Mouse (Mus musculus) monocyte, adult 2 months (primary cell): ENCODE results near the gene Faf2.
"Not testable (repeated sequence)": the region's sequence is repeated elsewhere in the genome, so short reads cannot be mapped to it uniquely, and the experiment has no call there.

Experiments
- DNase-seq, 2 experiments: peaks; one replicate each; pipeline ENCODE4 v3.0.0; 2022; ENCODE audit warnings: low spot score in 2 of 2, low read depth in 1 of 2

Faf2 gene

DNA sequence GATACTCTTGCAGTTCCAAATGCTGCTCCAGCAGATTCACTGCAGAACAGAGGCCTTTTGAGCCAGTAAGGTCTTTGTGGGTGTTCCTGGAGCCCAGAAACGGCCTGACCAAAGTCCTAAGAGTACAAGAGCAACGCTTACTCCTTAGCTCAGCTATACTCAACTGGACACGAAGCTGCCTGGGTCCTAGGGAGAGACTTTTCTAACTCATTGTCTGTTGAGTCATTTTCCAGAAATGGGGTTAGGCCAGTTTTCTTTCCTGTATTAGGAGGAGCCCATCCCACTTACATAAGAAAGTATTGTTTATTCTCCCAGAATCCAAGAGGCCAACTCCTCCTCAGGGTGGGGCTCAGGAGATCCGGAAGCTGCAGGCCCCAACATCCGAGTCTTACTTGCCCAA, 16.2 kb upstream of the Faf2 start:
- DNase-seq = no peak

DNA sequence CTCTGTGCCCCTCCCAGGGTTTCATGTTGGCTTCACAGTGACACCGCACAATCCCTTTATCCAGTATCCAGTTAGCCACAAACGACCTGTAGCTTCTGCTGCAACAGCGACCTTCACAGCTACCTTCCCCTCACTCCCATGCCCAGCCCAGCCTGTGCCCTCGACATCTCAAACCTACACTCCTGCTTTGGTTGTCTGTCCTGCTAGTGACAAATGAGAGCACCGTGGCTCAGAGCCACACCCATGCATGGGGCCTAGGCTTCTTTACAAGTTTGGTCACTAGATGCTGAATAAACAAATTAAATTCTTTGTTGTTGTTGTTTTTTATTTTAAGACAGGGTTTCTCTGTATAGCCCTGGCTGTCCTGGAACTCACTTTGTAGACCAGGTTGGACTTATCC, 14.4 kb upstream of the Faf2 start:
- DNase-seq = no peak

DNA sequence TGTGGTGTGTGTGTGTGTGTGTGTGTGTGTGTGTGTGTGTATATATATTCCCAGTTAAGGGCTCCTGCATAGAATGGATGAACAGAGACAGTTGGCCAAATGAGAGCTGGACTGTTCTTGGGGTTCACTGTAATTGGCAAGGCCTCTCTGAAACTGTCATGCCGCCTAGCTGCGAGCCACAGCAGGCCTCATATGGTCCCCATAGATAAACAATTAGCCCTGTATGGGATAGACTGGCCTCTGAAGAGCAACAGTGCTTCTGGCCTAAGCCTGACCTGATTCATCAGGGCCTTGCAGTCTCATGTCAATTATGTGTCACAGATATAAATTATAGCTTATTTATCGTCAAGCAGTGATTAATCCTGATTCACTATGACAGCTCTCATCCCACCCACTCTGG, 13.6 kb upstream of the Faf2 start:
- no peak for DNase-seq

DNA sequence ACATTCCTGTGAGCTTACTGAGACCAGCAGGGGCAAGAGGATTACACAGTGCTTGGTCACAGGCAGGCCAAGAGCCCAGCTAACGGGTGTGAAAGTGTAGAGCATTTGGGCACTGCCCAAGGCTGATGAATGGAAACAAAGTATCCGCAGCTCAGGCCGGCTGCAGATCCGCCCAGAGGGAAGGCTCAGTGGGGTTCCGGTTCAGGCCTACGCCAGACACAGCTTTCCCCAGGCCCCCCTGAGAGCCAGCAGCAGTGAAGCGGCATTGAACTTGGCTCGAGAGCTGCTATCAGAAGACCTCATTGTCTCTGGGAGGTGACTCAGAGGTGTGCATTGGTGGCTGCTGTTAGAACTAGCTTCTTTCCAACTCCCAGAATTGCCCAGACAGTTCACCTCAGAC, 12.9 kb upstream of the Faf2 start:
- DNase-seq = no peak

DNA sequence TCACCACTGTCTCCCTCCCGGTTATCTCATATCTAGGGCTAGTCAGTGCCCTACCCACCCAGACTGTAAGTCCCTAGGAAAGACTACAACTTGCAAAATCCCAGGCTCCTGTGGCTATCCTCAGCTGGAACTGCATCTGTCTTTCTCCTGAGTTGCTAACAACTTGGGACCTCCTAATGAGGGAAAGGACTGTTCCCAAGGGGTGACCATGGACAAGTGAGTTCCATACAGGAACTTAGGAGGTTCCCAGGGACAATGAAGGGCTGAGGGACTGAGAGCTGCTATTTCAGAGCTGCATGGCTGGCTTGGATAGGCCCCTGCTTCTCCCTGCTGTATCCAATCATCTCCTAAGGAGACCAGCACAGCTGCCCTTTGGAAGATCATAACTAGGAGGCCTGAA, 12.3 kb upstream of the Faf2 start:
- DNase-seq = no peak

DNA sequence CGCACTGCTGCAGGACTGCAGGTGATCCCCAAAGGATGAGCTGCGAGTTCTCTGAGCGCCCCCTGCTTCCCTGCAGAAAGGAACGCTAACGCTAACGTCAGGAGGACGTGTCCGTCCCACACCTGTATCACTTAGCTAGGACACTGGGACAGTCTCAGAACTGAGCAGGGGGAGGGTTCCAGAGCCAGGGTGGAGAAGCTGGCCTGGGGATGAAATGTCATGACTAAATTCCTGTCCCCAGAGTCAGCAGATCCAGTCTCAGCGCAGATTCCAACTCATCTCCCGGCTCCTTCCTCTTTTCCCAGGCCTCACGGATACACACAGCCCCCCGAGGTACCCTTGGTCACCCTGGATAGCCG, 11.0 kb upstream of the Faf2 start:
- DNase-seq = no peak

DNA sequence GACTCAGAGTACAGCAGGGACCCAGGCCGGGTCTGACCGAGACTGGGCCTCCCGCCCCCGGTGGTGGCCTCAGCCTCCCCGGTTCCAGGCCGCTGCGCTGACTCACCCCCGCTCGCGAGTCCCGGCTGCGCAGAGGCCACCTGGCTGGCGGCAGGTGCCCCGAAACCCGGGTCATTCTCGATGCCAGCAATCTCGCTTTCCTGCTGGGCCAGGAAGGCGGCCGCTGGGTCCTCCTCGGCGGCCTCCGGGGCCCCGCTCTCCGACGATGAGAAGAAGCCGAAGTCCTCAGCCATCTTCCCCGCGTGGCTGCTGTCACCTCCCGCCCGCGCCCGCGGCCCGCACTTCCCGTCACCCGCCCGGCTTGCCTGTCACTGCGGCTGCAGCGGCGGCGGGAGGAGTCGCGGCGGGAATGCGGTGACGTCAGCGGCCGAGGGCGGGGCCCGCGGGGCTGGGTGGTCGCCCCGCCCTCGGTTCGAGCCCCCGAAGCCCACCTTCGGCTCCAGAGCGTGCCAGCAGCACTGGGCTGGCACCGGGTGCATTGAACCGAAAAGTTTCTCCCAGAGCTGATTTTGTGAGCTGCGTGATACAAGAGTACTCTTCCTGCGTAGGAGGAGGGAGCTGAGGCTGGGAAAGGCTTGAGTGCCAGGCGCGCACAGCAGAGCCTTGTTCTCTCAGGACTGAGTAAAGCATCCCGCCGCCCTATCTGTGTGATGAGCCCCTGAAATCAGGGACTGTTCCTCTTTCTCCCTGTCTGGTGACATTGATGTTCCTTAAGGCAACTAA, 10.4 kb upstream of the Faf2 start, which contains the start of gene Cltb:
Cltb (minus strand) TSS at position 373 of the 783 bp plus-strand sequence.
- DNase-seq = peak; percentile 31 to 61

DNA sequence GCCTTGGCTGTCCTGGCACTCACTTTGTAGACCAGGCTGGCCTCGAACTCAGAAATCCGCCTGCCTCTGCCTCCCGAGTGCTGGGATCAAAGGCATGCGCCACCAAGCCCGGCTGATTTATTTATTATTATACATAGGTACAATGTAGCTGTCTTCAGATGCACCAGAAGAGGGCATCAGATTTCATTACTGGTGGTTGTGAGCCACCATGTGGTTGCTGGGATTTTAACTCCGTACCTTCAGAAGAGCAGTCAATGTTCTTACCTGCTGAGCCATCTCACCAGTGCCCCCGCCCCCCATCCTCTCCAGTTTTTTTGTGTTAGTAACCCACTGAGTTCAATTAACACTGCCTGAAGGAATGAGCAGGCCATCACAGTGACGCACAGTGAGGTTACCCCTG, 8.4 kb upstream of the Faf2 start:
- DNase-seq = not testable (repeated sequence)

DNA sequence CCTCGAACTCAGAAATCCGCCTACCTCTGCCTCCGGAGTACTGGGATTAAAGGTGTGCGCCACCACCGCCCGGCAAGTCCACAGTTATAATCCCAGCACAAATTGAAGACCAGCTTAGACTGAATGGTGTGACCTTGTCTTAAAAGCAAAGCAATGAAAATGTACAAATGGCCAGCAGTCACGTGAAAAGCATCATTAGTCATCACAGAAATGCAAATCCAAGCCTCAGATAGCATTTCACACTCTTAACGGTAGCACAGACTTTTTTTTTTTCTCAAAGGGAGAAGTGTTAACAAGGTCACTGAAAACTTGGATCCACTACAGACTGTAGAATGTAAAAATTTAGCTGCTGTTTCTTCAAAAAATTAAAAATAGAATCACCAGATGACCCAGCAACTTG, 5.3 kb upstream of the Faf2 start:
- DNase-seq = no peak

DNA sequence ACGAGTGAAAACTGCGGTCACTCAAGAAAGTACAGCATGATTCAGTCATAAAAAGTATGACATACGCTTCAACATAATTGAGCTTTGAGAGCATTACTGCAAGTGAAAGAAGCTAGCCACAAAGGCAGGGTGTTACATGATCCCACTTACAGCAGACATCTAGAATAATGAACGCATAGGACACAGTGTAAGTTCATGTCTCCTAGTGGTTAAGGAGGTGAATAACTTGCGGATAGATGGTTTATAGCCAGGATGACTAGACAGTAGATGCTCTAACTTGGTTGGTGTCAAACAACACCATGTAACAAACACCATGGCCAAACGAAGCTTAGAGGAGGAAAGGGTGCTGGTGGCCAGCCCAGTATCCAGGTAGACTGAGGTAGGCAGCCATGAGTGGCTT, 4.6 kb upstream of the Faf2 start:
- DNase-seq = no peak

DNA sequence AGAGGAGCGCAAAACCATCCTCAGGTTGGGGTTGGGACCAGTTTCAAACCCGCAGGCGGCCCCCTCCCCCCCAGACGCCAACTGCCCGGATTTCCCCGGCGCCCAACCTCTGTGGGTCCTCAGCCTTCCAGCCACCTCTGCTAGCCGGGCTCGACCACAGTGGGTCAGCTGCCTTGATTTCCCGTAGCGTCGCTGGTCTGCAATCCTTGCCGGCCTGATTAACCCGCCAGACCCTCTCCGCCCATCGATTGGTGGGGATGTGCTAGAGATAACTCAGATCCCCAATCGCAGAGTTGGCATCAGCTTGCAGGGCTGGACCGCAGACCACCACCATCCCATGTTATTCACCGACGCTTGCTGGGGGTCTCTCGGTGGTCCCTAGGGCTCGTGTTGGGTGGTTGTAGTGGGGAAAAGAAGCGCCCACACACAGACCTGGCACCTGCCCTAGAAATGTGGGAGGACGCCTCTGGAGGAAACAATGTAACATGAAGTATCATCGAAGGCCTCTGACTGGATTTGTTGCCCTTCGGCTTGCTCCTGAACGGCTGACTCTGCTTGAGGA, 457 bp downstream of the Faf2 start:
- DNase-seq = no peak

DNA sequence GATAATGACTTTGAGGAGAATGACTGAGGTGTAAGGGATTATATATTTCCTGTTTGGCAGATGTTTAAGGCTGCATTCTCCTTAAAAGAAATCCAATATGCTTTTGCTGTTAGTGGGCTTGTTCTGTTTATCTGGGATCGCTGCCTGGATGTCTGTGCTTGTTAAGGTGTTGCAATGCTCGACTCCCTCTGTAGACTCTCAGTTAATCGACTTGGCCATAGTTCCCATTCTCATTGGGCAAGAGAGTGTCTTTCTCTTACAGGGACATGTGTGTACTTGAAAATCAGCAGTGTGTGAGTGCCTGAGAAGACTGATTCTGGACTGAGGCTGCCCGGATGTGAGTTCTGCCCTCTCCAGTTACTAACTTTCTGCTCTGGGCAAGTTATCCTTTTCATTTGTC, 7.5 kb downstream of the Faf2 start:
- no peak for DNase-seq

DNA sequence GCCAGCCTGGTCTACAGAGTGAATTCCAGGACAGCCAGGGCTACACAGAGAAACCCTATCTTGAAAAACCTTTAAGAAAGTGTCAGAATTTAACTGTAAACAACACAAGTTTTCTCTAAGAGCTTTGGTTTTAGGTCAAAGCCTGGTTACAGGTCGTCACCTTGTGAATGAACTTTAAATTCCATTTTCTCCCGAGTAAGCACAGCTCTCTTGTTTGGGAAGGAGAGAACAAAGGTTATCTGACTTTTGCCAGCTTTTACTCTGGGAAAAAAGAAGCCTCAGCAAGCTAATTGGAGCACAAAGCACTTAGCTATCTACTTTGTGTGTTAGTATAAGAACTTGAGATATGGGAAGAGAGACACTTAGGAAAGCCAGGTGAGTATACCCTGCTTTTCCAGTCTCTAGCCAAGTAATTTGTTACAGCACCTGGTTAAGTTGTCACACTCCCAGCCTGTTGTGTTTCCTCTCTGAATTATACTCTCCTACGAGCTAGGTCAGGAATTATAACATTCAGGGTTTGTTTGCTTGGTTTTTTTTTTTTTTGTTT, 11.2 kb downstream of the Faf2 start:
- DNase-seq = no peak

DNA sequence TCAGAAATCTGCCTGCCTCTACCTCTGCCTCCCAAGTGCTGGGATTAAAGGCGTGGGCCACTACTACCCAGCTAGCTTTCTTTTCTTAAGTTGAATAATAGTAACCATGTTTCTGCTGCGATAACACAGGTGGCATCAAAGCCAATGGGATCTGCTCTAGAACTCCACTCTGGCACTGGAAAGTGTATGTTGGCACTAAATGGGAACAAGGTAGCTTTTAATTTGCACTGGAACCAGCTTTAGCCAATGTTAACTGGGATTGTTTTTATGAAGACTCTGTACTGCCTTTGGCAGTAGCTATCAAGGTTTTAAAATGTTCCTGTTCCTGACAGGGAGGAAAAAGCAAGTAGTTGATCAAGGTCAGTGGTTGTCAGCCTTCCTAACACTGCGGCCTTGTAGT, 13.4 kb downstream of the Faf2 start:
- no peak for DNase-seq

DNA sequence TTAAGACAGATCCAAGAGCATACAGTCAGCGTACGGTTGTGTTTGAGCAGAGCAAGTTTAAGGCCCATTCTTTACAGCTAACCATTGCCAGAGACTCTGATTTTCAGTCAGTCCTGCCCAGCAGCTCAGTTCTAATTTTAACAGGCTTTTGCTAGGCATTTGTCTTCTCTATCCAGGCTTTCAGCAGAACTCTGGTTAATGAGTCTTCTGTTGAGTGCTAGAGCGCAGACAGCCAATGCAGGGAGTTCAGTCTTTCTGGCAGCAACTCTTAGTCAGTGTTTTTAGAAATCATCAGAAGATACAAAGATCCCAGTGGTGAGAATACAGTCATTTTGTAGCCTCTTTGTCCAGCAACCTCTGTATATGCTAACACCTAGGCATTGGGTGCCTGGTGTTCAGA, 28.9 kb downstream of the Faf2 start:
- no peak for DNase-seq

DNA sequence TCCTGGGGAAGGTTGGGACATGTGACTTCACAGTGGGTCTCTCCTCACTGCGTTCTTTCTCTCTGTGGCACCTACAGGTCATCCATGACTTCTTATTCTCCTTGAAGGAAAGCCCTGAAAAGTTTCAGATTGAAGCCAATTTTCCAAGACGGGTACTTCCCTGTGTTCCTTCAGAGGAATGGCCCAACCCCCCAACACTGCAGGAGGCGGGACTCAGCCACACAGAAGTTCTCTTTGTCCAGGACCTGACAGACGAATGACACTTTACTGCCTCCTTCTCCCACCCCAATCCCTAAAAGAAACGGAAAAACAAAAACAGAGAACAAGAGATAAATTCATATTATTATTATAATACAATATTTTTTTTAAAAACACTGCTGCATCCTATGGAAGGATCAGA, 39.3 kb downstream of the Faf2 start:
- no peak for DNase-seq

DNA sequence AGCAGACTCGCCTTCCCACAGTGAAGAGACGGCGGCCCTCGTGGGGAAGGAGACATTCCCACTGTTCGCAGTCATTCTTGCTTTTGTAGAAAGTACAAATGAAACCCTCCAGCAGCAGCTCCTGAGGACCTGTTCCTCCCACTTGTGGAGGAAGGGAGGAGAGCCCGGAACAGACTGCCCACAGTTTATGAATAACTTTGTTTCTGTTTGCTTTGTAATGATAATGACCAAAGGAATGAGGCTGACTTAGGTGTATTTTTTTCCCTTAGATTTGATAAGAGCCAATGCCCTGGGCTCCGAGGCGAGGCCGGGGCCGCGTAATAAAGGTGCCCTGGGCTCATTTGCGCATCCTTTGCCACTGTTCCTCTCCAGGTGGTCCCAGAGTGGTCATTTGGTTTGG, 39.8 kb downstream of the Faf2 start:
- no peak for DNase-seq

DNA sequence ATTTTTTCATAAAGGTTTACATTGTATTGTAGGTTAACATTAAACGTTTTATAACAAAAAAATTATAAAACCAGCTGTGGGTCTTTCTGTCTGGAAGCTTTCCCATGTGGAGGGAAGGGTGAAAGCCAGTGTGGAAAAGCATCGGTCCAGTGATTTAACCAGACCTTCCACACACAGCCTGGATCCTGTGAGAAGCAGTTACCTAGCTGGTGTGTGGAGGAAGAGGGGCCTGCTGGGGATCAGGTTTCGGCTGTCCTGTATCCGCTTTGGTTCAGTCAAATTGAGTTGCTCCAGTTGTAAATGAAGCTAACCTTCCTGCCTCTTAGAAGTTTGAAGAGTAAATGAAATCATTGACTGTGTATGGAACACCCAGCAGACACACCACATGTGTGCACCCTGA, 42.4 kb downstream of the Faf2 start:
- DNase-seq = no peak

DNA sequence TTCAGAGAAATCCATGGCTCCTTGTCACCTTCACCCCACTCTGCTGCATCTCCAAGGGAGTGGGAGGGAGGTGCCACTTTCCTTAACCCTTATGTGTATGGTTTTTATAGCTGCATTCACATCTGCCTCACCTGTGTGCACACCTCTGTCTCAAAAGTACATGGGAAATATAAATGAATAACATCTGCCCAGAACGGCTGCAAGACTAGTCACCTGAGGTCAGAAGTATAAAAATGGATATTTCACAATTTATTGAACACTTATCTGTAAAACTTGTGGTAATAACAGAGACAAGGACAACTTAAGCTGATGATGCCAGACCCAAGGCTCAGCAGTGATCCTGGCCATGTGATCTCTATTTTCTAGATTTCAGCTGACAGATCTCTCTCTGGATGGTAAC, 42.9 kb downstream of the Faf2 start:
- DNase-seq = no peak

DNA sequence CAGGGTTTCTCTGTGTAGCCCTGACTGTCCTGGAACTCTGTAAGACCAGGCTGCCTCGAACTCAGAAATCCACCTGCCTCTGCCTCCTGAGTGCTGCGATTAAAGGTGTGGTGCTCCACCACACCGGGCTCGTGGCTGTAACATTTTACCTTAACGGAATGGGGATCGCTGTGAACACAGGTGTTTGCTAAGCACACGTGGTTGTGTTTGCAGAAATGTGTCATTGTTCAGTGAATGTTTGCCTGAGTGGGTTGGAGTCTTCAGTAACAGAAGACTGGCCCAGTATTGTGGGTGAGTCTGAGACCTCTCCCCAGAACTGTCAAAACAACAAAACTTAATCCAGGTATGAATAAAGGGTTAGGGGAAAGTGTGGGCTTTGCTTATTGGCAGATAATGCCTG, 43.5 kb downstream of the Faf2 start:
- no peak for DNase-seq

DNA sequence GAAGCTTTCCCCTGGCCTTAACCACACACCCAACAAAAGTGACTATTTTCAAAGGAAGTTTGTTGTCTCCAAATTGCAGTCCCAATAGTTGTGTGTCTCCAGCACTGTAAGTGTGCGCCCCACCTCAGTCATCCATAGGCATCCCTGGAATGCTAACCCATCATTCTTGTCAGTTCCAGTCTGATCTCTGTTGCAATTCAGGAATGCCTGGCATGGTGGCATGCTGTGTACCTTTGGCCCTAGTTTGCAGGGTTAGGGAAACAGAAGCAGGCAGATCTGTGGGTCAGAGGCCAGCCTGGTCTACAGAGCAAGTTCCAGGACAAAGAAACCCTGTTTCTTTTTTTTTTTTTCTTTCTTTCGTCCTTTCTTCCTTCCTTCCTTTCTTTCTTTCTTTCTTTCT, 48.9 kb downstream of the Faf2 start:
- DNase-seq = no peak

DNA sequence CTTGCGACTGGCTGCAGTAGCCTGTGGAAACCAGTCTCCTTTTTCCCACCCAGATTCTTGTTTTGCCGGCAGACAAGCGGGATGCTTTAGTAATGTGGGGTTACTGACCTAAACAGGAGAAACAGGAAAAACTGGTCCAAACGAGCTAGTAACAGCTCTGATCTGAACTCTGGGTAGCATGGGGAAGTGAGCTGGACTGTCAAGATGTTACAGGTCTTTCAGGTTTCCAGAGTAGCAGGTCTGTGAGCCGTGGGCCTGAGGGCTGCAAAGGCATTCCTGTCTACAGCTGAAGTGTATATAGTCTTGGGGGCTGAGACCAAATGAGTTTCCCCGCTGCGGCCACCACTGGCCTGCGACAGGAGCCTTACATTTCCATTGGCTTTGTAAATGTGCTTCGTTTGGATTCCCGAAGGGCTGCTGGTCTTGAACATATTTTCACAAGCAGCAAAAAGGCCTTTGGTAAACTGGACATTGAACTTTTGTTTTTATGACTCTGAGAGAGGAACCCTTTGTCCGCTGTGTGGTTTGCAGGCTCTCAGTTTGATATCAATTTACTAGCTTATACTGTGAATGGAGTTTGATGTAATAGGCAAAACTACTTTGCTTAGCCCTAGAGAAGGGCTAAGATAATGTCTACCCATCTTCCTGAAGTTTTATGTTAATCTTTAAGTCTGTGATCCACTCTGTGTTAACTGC, 54.5 kb downstream of the Faf2 start:
- no peak for DNase-seq
